ENCODE assay signal across 9 mouse cellular contexts in genomic region chr15:103250195-103250740, GRCm38 (mm10). TPM values are rescaled to one million over a fixed set of nuclear protein-coding genes. Genes with fewer than 3 reads are reported as not detected.
DNase-seq lines count a peak whose midpoint lies in the region; ATAC-seq lines count a peak whose summit lies in the region.
"Had no signal": no experiment of that assay in that cellular context is flagged by ENCODE, and none has a peak within 500 bp of the region (broad histone marks: within the 10 kb centered on the region; RNA-seq: fewer than 3 reads in every experiment).

No protein-coding gene starts in this region.

- H3K4me2 ChIP-seq in forebrain, embryonic 12.5 days, result no peak overlapping the region
- no peak overlapping the region for H3K4me2 ChIP-seq in hindbrain, embryonic 16.5 days (ENCODE audit: low read length)
- H3K4me2 ChIP-seq in liver, embryonic 11.5 days, result peak overlapping the region; percentile 76
- H3K4me2 ChIP-seq in neural tube, embryonic 11.5 days (ENCODE audit: low read depth), result 0 out of 2 replicates have a peak overlapping the region, but pooled peaks have one; percentile 8
- H3K4me2 ChIP-seq: neural tube, embryonic 13.5 days had no signal

- no peak overlapping the region for H3K9ac ChIP-seq in forebrain, embryonic 12.5 days
- no peak overlapping the region for H3K9ac ChIP-seq in hindbrain, embryonic 16.5 days (ENCODE audit: low read depth, low read length)
- peak overlapping the region; percentile 68 for H3K9ac ChIP-seq in liver, embryonic 11.5 days (ENCODE audit: low read depth, low read length)
- H3K9ac ChIP-seq in neural tube, embryonic 11.5 days (ENCODE audit: low read length), result no peak overlapping the region
- H3K9ac ChIP-seq: neural tube, embryonic 13.5 days had no signal

- no peak overlapping the region for H3K4me3 ChIP-seq in forebrain, embryonic 12.5 days (replicated peaks)
- H3K4me3 ChIP-seq in hindbrain, embryonic 16.5 days (ENCODE audit: low read length), result no peak overlapping the region
- peak overlapping the region; percentile 71 for H3K4me3 ChIP-seq in liver, embryonic 11.5 days (ENCODE audit: low read depth, low read length)
- H3K4me3 ChIP-seq in neural tube, embryonic 11.5 days (ENCODE audit: low read depth, low read length), result no peak overlapping the region
- H3K4me3 ChIP-seq: neural tube, embryonic 13.5 days had no signal

- 24% methylated on average over 2 of the region's 2 CpGs for WGBS in forebrain, embryonic 12.5 days
- WGBS in hindbrain, embryonic 16.5 days, result 22% methylated on average over 2 of the region's 2 CpGs
- WGBS in liver, embryonic 11.5 days, result 38% methylated on average over 2 of the region's 2 CpGs
- 32% methylated on average over 2 of the region's 2 CpGs for WGBS in neural tube, embryonic 11.5 days

- peaks cover 41% of the 10 kb centered on the region for H3K36me3 ChIP-seq in forebrain, embryonic 12.5 days (replicated peaks)
- peaks cover 31% of the 10 kb centered on the region for H3K36me3 ChIP-seq in hindbrain, embryonic 16.5 days (ENCODE audit: control insufficient read depth, insufficient read depth, low read length)
- H3K36me3 ChIP-seq in liver, embryonic 11.5 days (ENCODE audit: control insufficient read depth, insufficient read depth, low read length), result peaks cover 43% of the 10 kb centered on the region
- peaks cover 21% of the 10 kb centered on the region for H3K36me3 ChIP-seq in neural tube, embryonic 11.5 days (ENCODE audit: control insufficient read depth, insufficient read depth, low read length)

- H3K27ac ChIP-seq in forebrain, embryonic 12.5 days, result peak overlapping the region; percentile 16; the same call in 1 of the 2 replicates
- no peak overlapping the region for H3K27ac ChIP-seq in hindbrain, embryonic 16.5 days (ENCODE audit: low read depth, low read length)
- H3K27ac ChIP-seq in liver, embryonic 11.5 days (ENCODE audit: low read depth, low read length), result peak overlapping the region; percentile 82
- H3K27ac ChIP-seq in neural tube, embryonic 11.5 days (ENCODE audit: low read depth, low read length), result 0 out of 2 replicates have a peak overlapping the region, but pooled peaks have one; percentile 30
- H3K27ac ChIP-seq: neural tube, embryonic 13.5 days had no signal

- peaks cover 18% of the 10 kb centered on the region for H3K4me1 ChIP-seq in forebrain, embryonic 12.5 days
- peaks cover 7% of the 10 kb centered on the region for H3K4me1 ChIP-seq in hindbrain, embryonic 16.5 days (ENCODE audit: control insufficient read depth, insufficient read depth, low read depth, low read length)
- H3K4me1 ChIP-seq in liver, embryonic 11.5 days (replicated peaks; ENCODE audit: control insufficient read depth, insufficient read depth, low read length), result peaks cover 27% of the 10 kb centered on the region
- peaks cover 5% of the 10 kb centered on the region; the same call in 1 of the 2 replicates for H3K4me1 ChIP-seq in neural tube, embryonic 11.5 days (ENCODE audit: control insufficient read depth, insufficient read depth, low read length)

- peaks cover 10% of the 10 kb centered on the region for H3K27me3 ChIP-seq in forebrain, embryonic 12.5 days
- H3K27me3 ChIP-seq in hindbrain, embryonic 16.5 days (replicated peaks; ENCODE audit: control insufficient read depth, insufficient read depth, low read length), result 0 out of 2 replicates have a peak, but pooled peaks cover 2% of the 10 kb centered on the region
- no peaks in the 10 kb centered on the region for H3K27me3 ChIP-seq in liver, embryonic 11.5 days (replicated peaks; ENCODE audit: control insufficient read depth, insufficient read depth, low read length)
- no peaks in the 10 kb centered on the region for H3K27me3 ChIP-seq in neural tube, embryonic 11.5 days (ENCODE audit: control insufficient read depth, insufficient read depth, low read length)

- ATAC-seq in forebrain, embryonic 12.5 days (ENCODE audit: low FRiP score), result no peak
- ATAC-seq in hindbrain, embryonic 16.5 days, result 0 out of 2 replicates have a peak, but pooled peaks have one; percentile 4
- ATAC-seq in liver, embryonic 11.5 days (replicated peaks; ENCODE audit: low FRiP score), result no peak
- ATAC-seq in neural tube, embryonic 11.5 days (ENCODE audit: insufficient read depth, low FRiP score, low TSS enrichment), result no peak

- peak; percentile 34 for DNase-seq in layer of hippocampus, adult 9-11 months
- no peak for DNase-seq in layer of hippocampus, adult 8-10 months (ENCODE audit: low spot score in 2 of 2)
- peak; percentile 51 for DNase-seq in adrenal gland, adult 8-10 months
- DNase-seq in liver, embryonic 11.5 days (ENCODE audit: low spot score), result peak; percentile 70
- peak; percentile 65 for DNase-seq in neural tube, embryonic 11.5 days (ENCODE audit: low spot score)
- DNase-seq in thymus, postnatal 36 days, result peak; percentile 71 to 77

- H3K9me3 ChIP-seq in forebrain, embryonic 12.5 days, result no peaks in the 10 kb centered on the region
- H3K9me3 ChIP-seq in hindbrain, embryonic 16.5 days (ENCODE audit: control insufficient read depth, low read length), result no peaks in the 10 kb centered on the region
- no peaks in the 10 kb centered on the region for H3K9me3 ChIP-seq in liver, embryonic 11.5 days (ENCODE audit: control insufficient read depth, low read length)
- no peaks in the 10 kb centered on the region for H3K9me3 ChIP-seq in neural tube, embryonic 11.5 days (ENCODE audit: control insufficient read depth, low read length)
- H3K9me3 ChIP-seq: neural tube, embryonic 13.5 days had no signal

RNA-seq across cellular contexts. Expression of gene Nfe2, which starts 7.9 kb away (rescaled TPM):
- not detected for total RNA-seq in layer of hippocampus, adult 8-10 months (2022)
- total RNA-seq in adrenal gland, adult 8-10 months (2022), result under 1 TPM in 3 of 4 experiments, not detected in 1; 0.24 to 0.44 (median 0.37) TPM
- polyA plus RNA-seq in forebrain, embryonic 12.5 days (2016; fragmentation: Nextera tagmentation; extraction: Ambion mirVana), result 2.1 and 3.4 TPM in 2 replicates
- 0.65 and 0.69 TPM in 2 replicates for polyA plus RNA-seq in hindbrain, embryonic 16.5 days (2015; fragmentation: Nextera tagmentation; extraction: Ambion mirVana)
- 94.1 and 108 TPM in 2 replicates for polyA plus RNA-seq in liver, embryonic 11.5 days (2014; fragmentation: Nextera tagmentation; extraction: Ambion mirVana)
- polyA plus RNA-seq in neural tube, embryonic 11.5 days (2014; fragmentation: Nextera tagmentation; extraction: Ambion mirVana), result 6.5 and 7.3 TPM in 2 replicates

RNA-seq across cellular contexts. Expression of gene Hnrnpa1, which starts 10.0 kb away (rescaled TPM):
- total RNA-seq in layer of hippocampus, adult 8-10 months (2022), result 100 to 1,000 TPM; 257 to 295 (median 288) TPM
- 100 to 1,000 TPM; 151 to 278 (median 211) TPM for total RNA-seq in adrenal gland, adult 8-10 months (2022)
- polyA plus RNA-seq in forebrain, embryonic 12.5 days (2016; fragmentation: Nextera tagmentation; extraction: Ambion mirVana), result 1,521 and 1,527 TPM in 2 replicates
- 483 and 550 TPM in 2 replicates for polyA plus RNA-seq in hindbrain, embryonic 16.5 days (2015; fragmentation: Nextera tagmentation; extraction: Ambion mirVana)
- 917 and 938 TPM in 2 replicates for polyA plus RNA-seq in liver, embryonic 11.5 days (2014; fragmentation: Nextera tagmentation; extraction: Ambion mirVana)
- polyA plus RNA-seq in neural tube, embryonic 11.5 days (2014; fragmentation: Nextera tagmentation; extraction: Ambion mirVana), result 1,373 and 1,392 TPM in 2 replicates

RNA-seq across cellular contexts. Expression of gene Cbx5, which starts 10.7 kb away (rescaled TPM):
- 100 to 1,000 TPM; 170 to 209 (median 180) TPM for total RNA-seq in layer of hippocampus, adult 8-10 months (2022)
- 100 to 1,000 TPM in 1 of 4 experiments, 10 to 100 TPM in 3; 74.3 to 104 (median 93.3) TPM for total RNA-seq in adrenal gland, adult 8-10 months (2022)
- 233 and 250 TPM in 2 replicates for polyA plus RNA-seq in forebrain, embryonic 12.5 days (2016; fragmentation: Nextera tagmentation; extraction: Ambion mirVana)
- 120 and 124 TPM in 2 replicates for polyA plus RNA-seq in hindbrain, embryonic 16.5 days (2015; fragmentation: Nextera tagmentation; extraction: Ambion mirVana)
- 116 and 126 TPM in 2 replicates for polyA plus RNA-seq in liver, embryonic 11.5 days (2014; fragmentation: Nextera tagmentation; extraction: Ambion mirVana)
- 187 and 189 TPM in 2 replicates for polyA plus RNA-seq in neural tube, embryonic 11.5 days (2014; fragmentation: Nextera tagmentation; extraction: Ambion mirVana)

RNA-seq across cellular contexts. Expression of gene Copz1, which starts 22.2 kb away (rescaled TPM):
- 100 to 1,000 TPM in 1 of 4 experiments, 10 to 100 TPM in 3; 90.6 to 100 (median 94.2) TPM for total RNA-seq in layer of hippocampus, adult 8-10 months (2022)
- 100 to 1,000 TPM; 156 to 167 (median 161) TPM for total RNA-seq in adrenal gland, adult 8-10 months (2022)
- 226 and 228 TPM in 2 replicates for polyA plus RNA-seq in forebrain, embryonic 12.5 days (2016; fragmentation: Nextera tagmentation; extraction: Ambion mirVana)
- polyA plus RNA-seq in hindbrain, embryonic 16.5 days (2015; fragmentation: Nextera tagmentation; extraction: Ambion mirVana), result 207 and 209 TPM in 2 replicates
- 298 and 328 TPM in 2 replicates for polyA plus RNA-seq in liver, embryonic 11.5 days (2014; fragmentation: Nextera tagmentation; extraction: Ambion mirVana)
- 307 and 317 TPM in 2 replicates for polyA plus RNA-seq in neural tube, embryonic 11.5 days (2014; fragmentation: Nextera tagmentation; extraction: Ambion mirVana)

Comparison
In these comparisons a context has a peak if more than half of its experiments do, and no peak if none do; other contexts are left out.
1. DNase-seq: peak in layer of hippocampus, adult 9-11 months (single experiment), adrenal gland, adult 8-10 months (single experiment), liver, embryonic 11.5 days (single experiment), neural tube, embryonic 11.5 days (single experiment) and thymus, postnatal 36 days (2 of 2); none in layer of hippocampus, adult 8-10 months (0 of 2).
2. H3K4me2 ChIP-seq: peak in liver, embryonic 11.5 days (single experiment) and neural tube, embryonic 11.5 days (single experiment); none in forebrain, embryonic 12.5 days (single experiment) and hindbrain, embryonic 16.5 days (single experiment).
3. RNA of gene Nfe2, which starts 7.9 kb away (polyA plus RNA-seq): 94.1 to 108 TPM in liver, embryonic 11.5 days; 6.5 to 7.3 TPM in neural tube, embryonic 11.5 days, 2.1 to 3.4 TPM in forebrain, embryonic 12.5 days and 0.65 to 0.69 TPM in hindbrain, embryonic 16.5 days; every median in the first group is over 10 times any median in the second.